Mouse (Mus musculus): Measurements from ENCODE around the gene Gm17087. TPM values are rescaled to one million over a fixed set of nuclear protein-coding genes. Genes with fewer than 3 reads are reported as not detected.

The Gm17087 gene
- polyA plus RNA-seq, 1 experiment, result not detected

GRCm38 (mm10) chr17:8580360-8580759 is 13.6 kb upstream of the Gm17087 start:
- no peak overlapping the region for H3K4me3 ChIP-seq (replicated peaks)
- peaks cover 6% of the 10 kb centered on the region; the same call in 1 of the 2 replicates for H3K4me1 ChIP-seq
- H3K27me3 ChIP-seq (replicated peaks), result peaks cover 3% of the 10 kb centered on the region
- H3K9me3 ChIP-seq, result peaks cover 5% of the 10 kb centered on the region; the same call in 1 of the 2 replicates
- no peaks in the 10 kb centered on the region for H3K36me3 ChIP-seq (replicated peaks; ENCODE audit: low read length)
- TF ChIP-seq FLI1 (IDR thresholded peaks at IDR 0.05; ENCODE audit: low read length) (no peak), GATA1 (IDR thresholded peaks at IDR 0.05; ENCODE audit: borderline replicate concordance, low read length) (no peak)

- TF ChIP-seq FLI1 (IDR thresholded peaks at IDR 0.05; ENCODE audit: low read length), result no peak
- TF ChIP-seq GATA1 (IDR thresholded peaks at IDR 0.05; ENCODE audit: borderline replicate concordance, low read length), result no peak
- no peak overlapping the region for H3K4me3 ChIP-seq (replicated peaks)
- no peaks in the 10 kb centered on the region for H3K9me3 ChIP-seq
- H3K36me3 ChIP-seq (replicated peaks; ENCODE audit: low read length), result no peaks in the 10 kb centered on the region
- peaks cover 18% of the 10 kb centered on the region; the same call in 1 of the 2 replicates for H3K4me1 ChIP-seq
- peaks cover 11% of the 10 kb centered on the region for H3K27me3 ChIP-seq (replicated peaks)
Observed at GRCm38 (mm10) chr17:8573542-8574260, 7.0 kb upstream of the Gm17087 start.

- Histone ChIP-seq H3K4me1 (no peaks in the 10 kb centered on the region), H3K9me3 (no peaks in the 10 kb centered on the region)
- TF ChIP-seq FLI1 (IDR thresholded peaks at IDR 0.05; ENCODE audit: low read length), result no peak
- no peak for TF ChIP-seq GATA1 (IDR thresholded peaks at IDR 0.05; ENCODE audit: borderline replicate concordance, low read length)
Observed at GRCm38 (mm10) chr17:8562886-8563280, 3.9 kb downstream of the Gm17087 start.

GRCm38 (mm10) chr17:8562101-8562885 is 4.5 kb downstream of the Gm17087 start:
- Histone ChIP-seq H3K4me1 (no peaks in the 10 kb centered on the region), H3K9me3 (no peaks in the 10 kb centered on the region), H3K27me3 (replicated peaks) (peaks cover 8% of the 10 kb centered on the region), H3K36me3 (replicated peaks; ENCODE audit: low read length) (no peaks in the 10 kb centered on the region), H3K4me3 (replicated peaks) (no peak overlapping the region)
- no peak for TF ChIP-seq GATA1 (IDR thresholded peaks at IDR 0.05; ENCODE audit: borderline replicate concordance, low read length)
- no peak for TF ChIP-seq FLI1 (IDR thresholded peaks at IDR 0.05; ENCODE audit: low read length)

More at GRCm38 (mm10) chr17:8562886-8563280, 3.9 kb downstream of the Gm17087 start:
- no peak overlapping the region for H3K4me3 ChIP-seq (replicated peaks)
- no peaks in the 10 kb centered on the region for H3K36me3 ChIP-seq (replicated peaks; ENCODE audit: low read length)
- peaks cover 8% of the 10 kb centered on the region for H3K27me3 ChIP-seq (replicated peaks)

- H3K36me3 ChIP-seq (replicated peaks; ENCODE audit: low read length), result no peaks in the 10 kb centered on the region
- H3K4me1 ChIP-seq, result no peaks in the 10 kb centered on the region
- TF ChIP-seq GATA1 (IDR thresholded peaks at IDR 0.05; ENCODE audit: borderline replicate concordance, low read length) (no peak), FLI1 (IDR thresholded peaks at IDR 0.05; ENCODE audit: low read length) (no peak)
- H3K9me3 ChIP-seq, result peaks cover 7% of the 10 kb centered on the region; the same call in 1 of the 2 replicates
- H3K4me3 ChIP-seq (replicated peaks), result no peak overlapping the region
- peaks cover 11% of the 10 kb centered on the region for H3K27me3 ChIP-seq (replicated peaks)
Observed at GRCm38 (mm10) chr17:8557926-8558325, 8.8 kb downstream of the Gm17087 start.

- no peak overlapping the region for H3K4me3 ChIP-seq (replicated peaks)
- H3K27me3 ChIP-seq (replicated peaks), result peaks cover 18% of the 10 kb centered on the region
- no peaks in the 10 kb centered on the region for H3K4me1 ChIP-seq
- TF ChIP-seq FLI1 (IDR thresholded peaks at IDR 0.05; ENCODE audit: low read length), result no peak
- TF ChIP-seq GATA1 (IDR thresholded peaks at IDR 0.05; ENCODE audit: borderline replicate concordance, low read length), result no peak
- peaks cover 7% of the 10 kb centered on the region; the same call in 1 of the 2 replicates for H3K9me3 ChIP-seq
- H3K36me3 ChIP-seq (replicated peaks; ENCODE audit: low read length), result no peaks in the 10 kb centered on the region
Observed at GRCm38 (mm10) chr17:8556223-8556622, 10.5 kb downstream of the Gm17087 start.

- TF ChIP-seq FLI1 (IDR thresholded peaks at IDR 0.05; ENCODE audit: low read length) (no peak), GATA1 (IDR thresholded peaks at IDR 0.05; ENCODE audit: borderline replicate concordance, low read length) (no peak)
- peaks cover 7% of the 10 kb centered on the region; the same call in 1 of the 2 replicates for H3K9me3 ChIP-seq
- no peak overlapping the region for H3K4me3 ChIP-seq (replicated peaks)
- H3K4me1 ChIP-seq, result no peaks in the 10 kb centered on the region
- H3K36me3 ChIP-seq (replicated peaks; ENCODE audit: low read length), result no peaks in the 10 kb centered on the region
- H3K27me3 ChIP-seq (replicated peaks), result peaks cover 23% of the 10 kb centered on the region
Observed at GRCm38 (mm10) chr17:8555785-8556184, 11.0 kb downstream of the Gm17087 start.

- TF ChIP-seq GATA1 (IDR thresholded peaks at IDR 0.05; ENCODE audit: borderline replicate concordance, low read length) (no peak), FLI1 (IDR thresholded peaks at IDR 0.05; ENCODE audit: low read length) (no peak)
- H3K9me3 ChIP-seq, result peaks cover 7% of the 10 kb centered on the region; the same call in 1 of the 2 replicates
- peaks cover 29% of the 10 kb centered on the region for H3K27me3 ChIP-seq (replicated peaks)
- no peaks in the 10 kb centered on the region for H3K36me3 ChIP-seq (replicated peaks; ENCODE audit: low read length)
- H3K4me1 ChIP-seq, result no peaks in the 10 kb centered on the region
- no peak overlapping the region for H3K4me3 ChIP-seq (replicated peaks)
Observed at GRCm38 (mm10) chr17:8554219-8554618, 12.5 kb downstream of the Gm17087 start.

- no peaks in the 10 kb centered on the region for H3K4me1 ChIP-seq
- H3K36me3 ChIP-seq (replicated peaks; ENCODE audit: low read length), result no peaks in the 10 kb centered on the region
- peaks cover 7% of the 10 kb centered on the region; the same call in 1 of the 2 replicates for H3K9me3 ChIP-seq
- no peak for TF ChIP-seq GATA1 (IDR thresholded peaks at IDR 0.05; ENCODE audit: borderline replicate concordance, low read length)
- no peak for TF ChIP-seq FLI1 (IDR thresholded peaks at IDR 0.05; ENCODE audit: low read length)
- peaks cover 30% of the 10 kb centered on the region for H3K27me3 ChIP-seq (replicated peaks)
- H3K4me3 ChIP-seq (replicated peaks), result no peak overlapping the region
Observed at GRCm38 (mm10) chr17:8553601-8554000, 13.1 kb downstream of the Gm17087 start.

Data from megakaryocyte, embryonic 14.5 days (primary cell).